Mouse (Mus musculus) natural killer cell, adult 2 months (primary cell): Measurements from ENCODE around the gene Spryd4.
A peak's percentile ranks its signal among the peaks of the same experiment; 100 is the strongest.
"Not testable (repeated sequence)": the region's sequence is repeated elsewhere in the genome, so short reads cannot be mapped to it uniquely, and the experiment has no call there.

Experiments
- DNase-seq, 2 experiments: peaks; one replicate each; pipeline ENCODE4 v3.0.0; 2022; ENCODE audit warnings: low spot score in 2 of 2

Gene Spryd4

GRCm38 (mm10) chr10:128225538-128225937, 13.9 kb upstream of the Spryd4 start, which contains the start of gene Mip:
Gene Mip (plus strand): TSS chr10:128225838.
- DNase-seq: no peak

GRCm38 (mm10) chr10:128225064-128225463, 13.5 kb upstream of the Spryd4 start:
- no peak for DNase-seq

GRCm38 (mm10) chr10:128221533-128222286, 10.1 kb upstream of the Spryd4 start:
- DNase-seq: no peak

GRCm38 (mm10) chr10:128218387-128219117, 6.9 kb upstream of the Spryd4 start:
- no peak for DNase-seq

- DNase-seq: no peak
These were observed 3.4 kb upstream of the Spryd4 start for GRCm38 (mm10) chr10:128214981-128215380.

GRCm38 (mm10) chr10:128214112-128214511, 2.5 kb upstream of the Spryd4 start:
- DNase-seq: not testable (repeated sequence)

- peak; percentile 56 to 79 for DNase-seq
These were observed 1.3 kb upstream of the Spryd4 start for GRCm38 (mm10) chr10:128212871-128213323.

GRCm38 (mm10) chr10:128212148-128212547, 541 bp upstream of the Spryd4 start:
- DNase-seq: no peak

GRCm38 (mm10) chr10:128210954-128211353, 653 bp downstream of the Spryd4 start:
- DNase-seq: no peak

- DNase-seq: no peak
These were observed 1.5 kb downstream of the Spryd4 start for GRCm38 (mm10) chr10:128210131-128210530.

- no peak for DNase-seq
These were observed 2.1 kb downstream of the Spryd4 start for GRCm38 (mm10) chr10:128209311-128210009.

GRCm38 (mm10) chr10:128208326-128208725, 3.3 kb downstream of the Spryd4 start:
- DNase-seq: no peak

- no peak for DNase-seq
These were observed 6.7 kb downstream of the Spryd4 start for GRCm38 (mm10) chr10:128204941-128205340.

GRCm38 (mm10) chr10:128201856-128202255, 9.8 kb downstream of the Spryd4 start:
- no peak for DNase-seq

GRCm38 (mm10) chr10:128194551-128195461, 16.8 kb downstream of the Spryd4 start:
- DNase-seq: peak; percentile 24 to 25

GRCm38 (mm10) chr10:128194024-128194550, 17.5 kb downstream of the Spryd4 start, which contains the start of gene Gls2:
Gene Gls2 (plus strand): TSS chr10:128194457.
- peak; percentile 46 to 66 for DNase-seq

- DNase-seq: no peak
These were observed 18.5 kb downstream of the Spryd4 start for GRCm38 (mm10) chr10:128193113-128193512.

- not testable (repeated sequence) for DNase-seq
These were observed 19.4 kb downstream of the Spryd4 start for GRCm38 (mm10) chr10:128192030-128192766.

- no peak for DNase-seq
These were observed 20.1 kb downstream of the Spryd4 start for GRCm38 (mm10) chr10:128191472-128191871.

- peak; percentile 56 to 67 for DNase-seq
These were observed 23.2 kb downstream of the Spryd4 start for GRCm38 (mm10) chr10:128188242-128188877.
